In genomic region chr16:27962811-27963210, GRCm38 (mm10) we compare ENCODE assay signal across 18 mouse cellular contexts.
DNase-seq lines count a peak whose midpoint lies in the region; ATAC-seq and TF ChIP-seq lines count a peak whose summit lies in the region.
"Had no signal": no experiment of that assay in that cellular context is flagged by ENCODE, and none has a peak within 500 bp of the region (broad histone marks: within the 10 kb centered on the region; RNA-seq: fewer than 3 reads in every experiment).

No protein-coding gene starts in this region.

- H3K4me3 ChIP-seq in forebrain, embryonic 14.5 days (ENCODE audit: low read depth, low read length): no peak overlapping the region
- no peak overlapping the region for H3K4me3 ChIP-seq in forebrain, postnatal 0 days (ENCODE audit: low read depth, low read length)
- H3K4me3 ChIP-seq in midbrain, postnatal 0 days (ENCODE audit: low read depth, low read length): no peak overlapping the region
- no peak overlapping the region for H3K4me3 ChIP-seq in midbrain, embryonic 14.5 days (replicated peaks; ENCODE audit: low read depth, low read length)
- H3K4me3 ChIP-seq in neural tube, embryonic 12.5 days: no peak overlapping the region
- no peak overlapping the region for H3K4me3 ChIP-seq in lung, postnatal 0 days (ENCODE audit: low read depth, low read length)
- H3K4me3 ChIP-seq: forebrain, embryonic 13.5 days had no signal

- H3K27me3 ChIP-seq in forebrain, embryonic 14.5 days (replicated peaks; ENCODE audit: control insufficient read depth, insufficient read depth, low read length): no peaks in the 10 kb centered on the region
- H3K27me3 ChIP-seq in forebrain, postnatal 0 days (ENCODE audit: insufficient read depth, low read length): no peaks in the 10 kb centered on the region
- H3K27me3 ChIP-seq in midbrain, postnatal 0 days (ENCODE audit: insufficient read depth, low read length): no peaks in the 10 kb centered on the region
- no peaks in the 10 kb centered on the region for H3K27me3 ChIP-seq in midbrain, embryonic 14.5 days (ENCODE audit: control insufficient read depth, insufficient read depth, low read length)
- H3K27me3 ChIP-seq in neural tube, embryonic 12.5 days (replicated peaks): no peaks in the 10 kb centered on the region
- H3K27me3 ChIP-seq in lung, postnatal 0 days (replicated peaks; ENCODE audit: insufficient read depth, low read length): no peaks in the 10 kb centered on the region
- H3K27me3 ChIP-seq: forebrain, embryonic 13.5 days had no signal

- TF ChIP-seq CTCF in forebrain, postnatal 0 days (IDR thresholded peaks at IDR 0.05; ENCODE audit: low read depth): no peak
- no peak for TF ChIP-seq CTCF in midbrain, postnatal 0 days (IDR thresholded peaks at IDR 0.05)
- TF ChIP-seq CTCF in lung, postnatal 0 days (IDR thresholded peaks at IDR 0.05): no peak

- DNase-seq in forebrain, embryonic 14.5 days (ENCODE audit: low spot score): peak; percentile 3
- DNase-seq in forebrain, postnatal 0 days: no peak
- peak; percentile 12 for DNase-seq in midbrain, postnatal 0 days (ENCODE audit: low spot score)
- DNase-seq in midbrain, embryonic 14.5 days: no peak
- no peak for DNase-seq in lung, postnatal 0 days (ENCODE audit: low spot score)
- DNase-seq in thymus, postnatal 10 days (ENCODE audit: low spot score in 2 of 2): no peak
- DNase-seq: adrenal gland, postnatal 10 days; B cell, adult 2 months; cerebellum, adult 18-20 months; cerebellum, adult 9-11 months; cerebellum, postnatal 36 days; gastrocnemius, postnatal 36 days; heart, adult 11 months; heart, postnatal 10 days had no signal

- 76% methylated on average over 2 of the region's 2 CpGs for WGBS in forebrain, embryonic 14.5 days
- whole genome bisulfite sequencing in forebrain, postnatal 0 days: 65% methylated on average over 2 of the region's 2 CpGs
- 75% methylated on average over 2 of the region's 2 CpGs for WGBS in midbrain, postnatal 0 days
- 74% methylated on average over 2 of the region's 2 CpGs for WGBS in midbrain, embryonic 14.5 days
- WGBS in neural tube, embryonic 12.5 days: 63% methylated on average over 2 of the region's 2 CpGs
- 81% methylated on average over 2 of the region's 2 CpGs for WGBS in lung, postnatal 0 days

- no peaks in the 10 kb centered on the region for H3K4me1 ChIP-seq in forebrain, embryonic 14.5 days (ENCODE audit: control insufficient read depth, insufficient read depth, low read length)
- no peaks in the 10 kb centered on the region for H3K4me1 ChIP-seq in forebrain, postnatal 0 days (ENCODE audit: insufficient read depth)
- no peaks in the 10 kb centered on the region for H3K4me1 ChIP-seq in midbrain, postnatal 0 days (ENCODE audit: insufficient read depth, low read length)
- no peaks in the 10 kb centered on the region for H3K4me1 ChIP-seq in midbrain, embryonic 14.5 days (ENCODE audit: control insufficient read depth, insufficient read depth, low read length)
- no peaks in the 10 kb centered on the region for H3K4me1 ChIP-seq in neural tube, embryonic 12.5 days
- no peaks in the 10 kb centered on the region for H3K4me1 ChIP-seq in lung, postnatal 0 days (ENCODE audit: insufficient read depth, low read depth, low read length)
- H3K4me1 ChIP-seq: forebrain, embryonic 13.5 days had no signal

- H3K4me2 ChIP-seq in forebrain, embryonic 14.5 days (ENCODE audit: low read length): no peak overlapping the region
- H3K4me2 ChIP-seq in forebrain, postnatal 0 days (ENCODE audit: low read depth): no peak overlapping the region
- H3K4me2 ChIP-seq in midbrain, postnatal 0 days (ENCODE audit: low read depth, low read length, poor library complexity, severe bottlenecking): no peak overlapping the region
- H3K4me2 ChIP-seq in midbrain, embryonic 14.5 days (ENCODE audit: low read length): no peak overlapping the region
- no peak overlapping the region for H3K4me2 ChIP-seq in neural tube, embryonic 12.5 days (replicated peaks)
- no peak overlapping the region for H3K4me2 ChIP-seq in lung, postnatal 0 days (replicated peaks; ENCODE audit: low read depth, low read length)
- H3K4me2 ChIP-seq: forebrain, embryonic 13.5 days had no signal

- no peak for ATAC-seq in forebrain, embryonic 14.5 days
- no peak for ATAC-seq in forebrain, postnatal 0 days
- ATAC-seq in midbrain, postnatal 0 days (ENCODE audit: low FRiP score): no peak
- ATAC-seq in midbrain, embryonic 14.5 days (ENCODE audit: low FRiP score, low TSS enrichment): no peak
- peak; percentile 88 for ATAC-seq in neural tube, embryonic 12.5 days (ENCODE audit: low FRiP score, low read depth)
- ATAC-seq in lung, postnatal 0 days: no peak
- ATAC-seq: CD4-positive, CD25-positive, alpha-beta regulatory T cell, adult 4 months; forebrain, embryonic 13.5 days had no signal

- H3K36me3 ChIP-seq in forebrain, embryonic 14.5 days (ENCODE audit: control insufficient read depth, insufficient read depth, low read length): no peaks in the 10 kb centered on the region
- H3K36me3 ChIP-seq in forebrain, postnatal 0 days (ENCODE audit: insufficient read depth): no peaks in the 10 kb centered on the region
- H3K36me3 ChIP-seq in midbrain, postnatal 0 days (ENCODE audit: insufficient read depth, low read length): no peaks in the 10 kb centered on the region
- H3K36me3 ChIP-seq in midbrain, embryonic 14.5 days (ENCODE audit: control insufficient read depth, insufficient read depth, low read length): no peaks in the 10 kb centered on the region
- no peaks in the 10 kb centered on the region for H3K36me3 ChIP-seq in neural tube, embryonic 12.5 days
- no peaks in the 10 kb centered on the region for H3K36me3 ChIP-seq in lung, postnatal 0 days (ENCODE audit: insufficient read depth, low read length)
- H3K36me3 ChIP-seq: G1E had no signal

- TF ChIP-seq EP300 in lung, postnatal 0 days (IDR thresholded peaks at IDR 0.05): no peak

- H3K9ac ChIP-seq in forebrain, embryonic 14.5 days (ENCODE audit: low read length): no peak overlapping the region
- no peak overlapping the region for H3K9ac ChIP-seq in forebrain, postnatal 0 days
- no peak overlapping the region for H3K9ac ChIP-seq in midbrain, postnatal 0 days (replicated peaks; ENCODE audit: low read length, poor library complexity, severe bottlenecking)
- H3K9ac ChIP-seq in midbrain, embryonic 14.5 days (replicated peaks; ENCODE audit: low read length): no peak overlapping the region
- no peak overlapping the region for H3K9ac ChIP-seq in neural tube, embryonic 12.5 days
- no peak overlapping the region for H3K9ac ChIP-seq in lung, postnatal 0 days (replicated peaks; ENCODE audit: low read depth)
- H3K9ac ChIP-seq: forebrain, embryonic 13.5 days had no signal

- no peak overlapping the region for H3K27ac ChIP-seq in forebrain, embryonic 14.5 days (ENCODE audit: low read depth, low read length)
- no peak overlapping the region for H3K27ac ChIP-seq in forebrain, postnatal 0 days (ENCODE audit: low read depth, low read length)
- no peak overlapping the region for H3K27ac ChIP-seq in midbrain, postnatal 0 days (ENCODE audit: low read depth, low read length)
- H3K27ac ChIP-seq in midbrain, embryonic 14.5 days (replicated peaks; ENCODE audit: low read depth, low read length): no peak overlapping the region
- H3K27ac ChIP-seq in neural tube, embryonic 12.5 days: no peak overlapping the region
- H3K27ac ChIP-seq in lung, postnatal 0 days (ENCODE audit: low read length): no peak overlapping the region
- H3K27ac ChIP-seq: forebrain, embryonic 13.5 days had no signal

- H3K9me3 ChIP-seq in forebrain, embryonic 14.5 days (replicated peaks; ENCODE audit: control insufficient read depth, low read length): no peaks in the 10 kb centered on the region
- H3K9me3 ChIP-seq in forebrain, postnatal 0 days (ENCODE audit: low read length): no peaks in the 10 kb centered on the region
- no peaks in the 10 kb centered on the region for H3K9me3 ChIP-seq in midbrain, postnatal 0 days (ENCODE audit: low read length)
- H3K9me3 ChIP-seq in midbrain, embryonic 14.5 days (ENCODE audit: control insufficient read depth, low read length): no peaks in the 10 kb centered on the region
- H3K9me3 ChIP-seq in neural tube, embryonic 12.5 days: no peaks in the 10 kb centered on the region
- H3K9me3 ChIP-seq in lung, postnatal 0 days (ENCODE audit: low read length): no peaks in the 10 kb centered on the region
- H3K9me3 ChIP-seq: forebrain, embryonic 13.5 days; G1E had no signal

Comparison
In these comparisons a context has a peak if more than half of its experiments do, and no peak if none do; other contexts are left out.
1. DNase-seq: peak in forebrain, embryonic 14.5 days (single experiment) and midbrain, postnatal 0 days (single experiment); none in forebrain, postnatal 0 days (single experiment), midbrain, embryonic 14.5 days (single experiment), lung, postnatal 0 days (single experiment) and thymus, postnatal 10 days (0 of 2).